Mouse (Mus musculus): ENCODE results near the gene BC025446. TPM values are rescaled to one million over a fixed set of nuclear protein-coding genes. Genes with fewer than 3 reads are reported as not detected.

BC025446 gene
- polyA plus RNA-seq (2014; fragmentation: Illumina TruSeq; extraction: RNeasy Lipid Tissue Mini Kit (QIAGEN cat#74804); ENCODE audit: low read depth, low replicate concordance): 72.4 TPM

DNA sequence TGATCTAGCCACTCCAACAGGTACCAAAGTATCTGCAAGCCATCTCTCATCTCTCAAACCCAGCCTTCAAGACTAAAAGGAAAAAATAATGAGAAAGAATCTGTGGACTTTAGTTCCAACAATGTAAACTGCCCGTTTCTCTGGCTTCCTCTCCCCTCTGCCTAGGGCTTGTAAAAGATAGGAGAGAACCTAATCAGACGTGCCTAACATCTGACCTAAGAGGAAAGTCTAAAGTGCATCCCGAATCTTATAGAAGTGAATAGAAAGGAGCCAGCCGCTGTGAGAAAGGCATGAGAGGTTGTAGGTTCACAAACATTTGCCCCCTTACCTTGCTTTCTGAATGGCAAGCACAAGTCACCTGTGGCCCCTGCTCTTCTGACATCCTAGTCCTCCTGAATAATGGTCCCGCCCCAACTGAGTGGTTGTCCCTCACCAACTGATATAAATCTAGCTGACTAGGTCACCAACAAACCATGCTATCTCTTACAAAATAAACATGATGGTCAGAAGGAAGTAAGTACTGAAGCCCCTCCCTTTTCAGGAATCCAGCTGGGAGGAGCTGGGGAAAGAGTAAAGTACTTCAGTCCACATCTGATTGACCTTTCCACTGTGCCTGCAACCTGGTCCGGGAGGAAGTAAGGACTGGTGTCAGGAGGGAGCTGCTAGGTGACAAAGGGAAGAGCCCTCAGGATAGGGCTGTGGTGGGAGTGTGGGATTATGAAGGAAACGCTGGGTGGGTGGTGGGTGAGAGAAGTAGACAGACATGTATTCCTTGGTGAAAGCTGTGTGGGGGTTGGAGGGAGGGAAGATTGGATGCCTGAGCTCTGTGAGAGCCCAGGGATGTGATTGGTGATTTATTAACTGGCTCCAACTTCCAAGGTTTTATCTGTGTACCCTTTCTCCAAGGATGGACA, at the start of gene BC025446:
Gene BC025446, plus strand, starts transcription at position 599 of the 914 bp plus-strand sequence.

DNA sequence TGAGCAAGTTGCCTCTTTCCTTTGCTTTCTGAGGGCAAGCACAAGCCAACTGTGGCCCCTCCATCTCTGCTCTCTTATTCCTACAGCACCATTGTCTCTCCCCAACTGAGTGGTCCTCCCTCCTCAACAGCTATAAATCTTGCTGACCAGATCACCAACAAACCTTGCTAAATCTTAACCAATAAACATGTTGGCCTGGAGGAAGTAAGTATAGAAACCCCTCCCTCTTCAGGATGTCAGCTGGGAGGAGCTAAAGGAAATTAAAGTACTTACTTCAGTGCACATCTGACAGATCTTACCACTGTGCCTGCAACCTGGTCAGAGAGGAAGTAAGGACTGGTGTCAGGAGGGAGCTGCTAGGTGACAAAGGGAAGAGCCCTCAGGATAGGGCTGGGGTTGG, 51.9 kb downstream of the BC025446 start, which contains the start of gene Ly6f:
Gene Ly6f, plus strand, starts transcription at position 301 of the 400 bp plus-strand sequence.

Other genes with a start within 250 kb of the BC025446 start
- gene Ly6i, start 232.9 kb upstream of the BC025446 start, polyA plus RNA-seq (2014; fragmentation: Illumina TruSeq; extraction: RNeasy Lipid Tissue Mini Kit (QIAGEN cat#74804); ENCODE audit: low read depth, low replicate concordance): not detected
- gene Ly6a, start 218.3 kb upstream of the BC025446 start, polyA plus RNA-seq (2014; fragmentation: Illumina TruSeq; extraction: RNeasy Lipid Tissue Mini Kit (QIAGEN cat#74804); ENCODE audit: low read depth, low replicate concordance): 1,121 TPM
- gene Ly6c1, start 167.5 kb upstream of the BC025446 start, polyA plus RNA-seq (2014; fragmentation: Illumina TruSeq; extraction: RNeasy Lipid Tissue Mini Kit (QIAGEN cat#74804); ENCODE audit: low read depth, low replicate concordance): 119 TPM
- 0.93 TPM for gene Ly6c2, start 104.4 kb upstream of the BC025446 start, polyA plus RNA-seq (2014; fragmentation: Illumina TruSeq; extraction: RNeasy Lipid Tissue Mini Kit (QIAGEN cat#74804); ENCODE audit: low read depth, low replicate concordance)
- gene Ly6g, start 61.1 kb upstream of the BC025446 start, polyA plus RNA-seq (2014; fragmentation: Illumina TruSeq; extraction: RNeasy Lipid Tissue Mini Kit (QIAGEN cat#74804); ENCODE audit: low read depth, low replicate concordance): not detected
- 33.2 TPM for gene Ly6f, start 52.0 kb downstream of the BC025446 start, polyA plus RNA-seq (2014; fragmentation: Illumina TruSeq; extraction: RNeasy Lipid Tissue Mini Kit (QIAGEN cat#74804); ENCODE audit: low read depth, low replicate concordance)